Mouse (Mus musculus) kidney, postnatal 0 days (tissue): ENCODE results near the gene Neurog3. TPM values are rescaled to one million over a fixed set of nuclear protein-coding genes. Genes with fewer than 3 reads are reported as not detected.

Experiments
- ATAC-seq: fragments of 200-750 bp; cut with Nextera tagmentation; replicated peaks from 2 replicates; pipeline ENCODE4 v1.8.0; 2017; ENCODE audit warnings: low read depth, moderate number of reproducible peaks, moderate TSS enrichment, moderate library complexity; ENCODE audit not compliant: low FRiP score
- DNase-seq: peaks from one replicate; pipeline ENCODE4 v3.0.0-alpha.2; 2016; ENCODE audit warnings: low spot score
- H3K27ac ChIP-seq: fragments of 300-500 bp; sonication (generic); 2 replicates; pipeline ENCODE4 v1.5.1; 2014; ENCODE audit warnings: mild to moderate bottlenecking
- H3K27me3 ChIP-seq: fragments of 300-500 bp; sonication (generic); 2 replicates; pipeline ENCODE4 v1.6.1; 2014; ENCODE audit warnings: low read length, mixed read lengths; ENCODE audit not compliant: insufficient read depth
- H3K36me3 ChIP-seq: fragments of 300-500 bp; sonication (generic); 2 replicates; pipeline ENCODE4 v1.6.1; 2014; ENCODE audit warnings: low read length, mixed read lengths; ENCODE audit not compliant: insufficient read depth
- H3K4me1 ChIP-seq: fragments of 300-500 bp; sonication (generic); replicated peaks from 2 replicates; pipeline ENCODE4 v1.6.1; 2014; ENCODE audit warnings: antibody characterized with exemption, low read length, mixed read lengths; ENCODE audit not compliant: insufficient read depth
- H3K4me2 ChIP-seq: fragments of 300-500 bp; sonication (generic); 2 replicates; pipeline ENCODE4 v1.6.1; 2014; ENCODE audit warnings: mild to moderate bottlenecking, low read length, moderate library complexity, mixed read lengths
- H3K4me3 ChIP-seq: fragments of 300-500 bp; sonication (generic); replicated peaks from 2 replicates; pipeline ENCODE4 v1.5.1; 2014; ENCODE audit warnings: low read depth, low read length
- H3K9ac ChIP-seq: fragments of 300-500 bp; sonication (generic); 2 replicates; pipeline ENCODE4 v1.6.1; 2014; ENCODE audit warnings: low read depth, low read length
- H3K9me3 ChIP-seq: fragments of 300-500 bp; sonication (generic); replicated peaks from 2 replicates; pipeline ENCODE4 v1.6.1; 2016; ENCODE audit warnings: low read length, inconsistent platforms, mixed read lengths
- CTCF ChIP-seq: IDR thresholded peaks from 2 replicates; pipeline ENCODE4 v1.5.1; 2016; ENCODE audit warnings: antibody characterized with exemption, low read depth, mild to moderate bottlenecking, moderate library complexity
- WGBS: fragments of 180-500 bp; shearing (Covaris S2); extraction: QIAGEN DNeasy Blood & Tissue Kit; methylation state at CpG from one replicate; pipeline ENCODE4 v1.1.7; 2014; 5-methylcytosine and 5-hydroxymethylcytosine counted together
- polyA plus RNA-seq: library from polyadenylated mRNA; unstranded; fragments of >200 nt; fragmentation: Nextera tagmentation; extraction: Ambion mirVana; gene quantifications from 2 replicates; pipeline ENCODE4 v1.2.1, GENCODE M21; 2015

The Neurog3 gene
- polyA plus RNA-seq, 1 experiment from 2014 or later, result not detected

DNA sequence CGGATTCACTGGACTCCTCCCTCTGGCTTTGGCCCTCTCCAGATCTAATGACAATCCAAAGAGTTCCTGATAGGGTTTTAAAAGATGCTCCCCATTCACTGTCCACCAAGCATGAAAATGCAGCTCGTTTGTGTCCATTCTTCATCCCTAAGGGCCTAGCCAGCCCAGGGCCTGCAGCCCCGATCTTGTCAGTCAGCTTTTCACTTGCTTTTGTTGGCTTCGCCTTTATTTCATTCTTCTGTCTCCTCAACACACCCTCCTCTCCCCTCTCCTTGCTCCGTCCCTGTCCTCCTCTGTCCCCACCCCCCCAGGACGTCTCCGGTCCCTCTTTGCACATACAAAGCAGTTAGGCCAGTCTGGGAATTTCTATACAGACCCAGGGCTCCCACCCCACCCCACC lies 17.0 kb downstream of the Neurog3 start:
- WGBS, result 60% methylated on average over 7 of the region's 7 CpGs
- no peak for ATAC-seq

DNA sequence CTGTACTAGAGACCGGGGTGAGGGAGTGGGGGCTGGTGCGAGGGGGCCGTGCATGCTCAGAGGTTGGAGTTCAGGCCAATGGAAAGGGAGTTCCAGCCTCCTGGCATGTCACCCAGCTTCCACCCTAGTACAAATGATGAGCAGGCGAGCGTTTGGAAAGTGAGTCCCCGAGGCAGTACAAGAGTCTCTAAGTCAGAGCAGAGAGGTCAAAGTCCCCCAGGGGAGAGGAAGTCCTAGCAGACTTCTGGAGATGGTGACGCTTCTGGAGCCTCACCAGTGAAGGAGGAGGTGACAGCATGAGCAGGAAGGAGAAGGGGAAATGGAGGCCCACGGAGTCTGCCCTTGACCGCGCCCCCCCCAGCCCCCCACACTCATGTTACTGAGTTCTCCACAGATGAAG lies 29.5 kb downstream of the Neurog3 start:
- 17% methylated on average over 10 of the region's 10 CpGs for WGBS
- peak; percentile 8 for DNase-seq
- no peak overlapping the region for H3K9ac ChIP-seq
- no peaks in the 10 kb centered on the region for H3K9me3 ChIP-seq
- no peak overlapping the region for H3K4me3 ChIP-seq
- no peaks in the 10 kb centered on the region for H3K36me3 ChIP-seq
- H3K27me3 ChIP-seq, result no peaks in the 10 kb centered on the region
- TF ChIP-seq CTCF, result no peak
- no peak for ATAC-seq
- H3K4me1 ChIP-seq, result 0 out of 2 replicates have a peak, but pooled peaks cover 8% of the 10 kb centered on the region
- H3K4me2 ChIP-seq, result no peak overlapping the region; the same call in 1 of the 2 replicates
- H3K27ac ChIP-seq, result no peak overlapping the region

More for the DNA sequence above, 17.0 kb downstream of the Neurog3 start:
- Histone ChIP-seq H3K27me3 (no peaks in the 10 kb centered on the region), H3K9ac (no peak overlapping the region), H3K4me3 (no peak overlapping the region), H3K36me3 (no peaks in the 10 kb centered on the region), H3K4me1 (no peaks in the 10 kb centered on the region), H3K4me2 (no peak overlapping the region), H3K9me3 (no peaks in the 10 kb centered on the region), H3K27ac (no peak overlapping the region)
- DNase-seq, result no peak
- TF ChIP-seq CTCF, result no peak

DNA sequence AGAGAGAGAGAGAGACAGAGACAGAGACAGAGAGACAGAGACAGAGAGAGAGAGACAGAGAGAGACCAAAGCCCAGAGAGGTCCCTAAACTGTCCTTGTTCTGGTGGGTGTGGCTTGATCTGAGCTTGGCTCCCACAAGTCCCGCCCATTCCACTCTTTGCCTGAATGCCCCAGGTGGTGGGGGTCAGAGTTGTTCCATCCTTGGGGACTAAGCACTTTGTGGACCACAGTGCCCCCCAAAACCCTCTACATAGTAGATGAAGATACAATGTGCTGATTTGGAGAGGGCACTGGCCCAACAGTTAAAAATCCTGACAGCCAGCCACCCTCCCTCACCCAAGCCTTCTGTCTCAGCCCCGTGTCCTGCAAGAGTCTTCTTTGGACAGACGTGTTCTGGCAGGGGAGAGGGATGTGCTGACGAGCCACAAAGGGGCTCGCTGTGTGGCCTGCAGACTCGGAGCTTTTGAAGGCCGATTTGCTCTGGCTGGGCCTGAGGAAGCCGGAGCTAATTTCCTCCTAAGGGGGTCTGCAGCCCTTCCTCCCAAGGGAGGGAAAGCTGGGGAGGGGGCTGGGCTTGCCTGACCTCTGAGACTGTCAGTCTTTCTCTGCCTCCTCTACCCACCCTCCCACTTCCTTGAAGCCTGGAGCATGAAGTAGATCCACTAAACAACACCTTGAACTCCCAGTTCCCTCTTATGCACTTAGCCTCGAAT lies 40.1 kb downstream of the Neurog3 start:
- WGBS, result 9% methylated on average over 9 of the region's 9 CpGs
- H3K4me2 ChIP-seq, result no peak overlapping the region
- DNase-seq (no peak), ATAC-seq (no peak)
- no peak for TF ChIP-seq CTCF
- H3K9ac ChIP-seq, result no peak overlapping the region
- no peaks in the 10 kb centered on the region for H3K36me3 ChIP-seq
- H3K27me3 ChIP-seq, result no peaks in the 10 kb centered on the region
- H3K27ac ChIP-seq, result no peak overlapping the region
- H3K4me3 ChIP-seq, result no peak overlapping the region
- no peaks in the 10 kb centered on the region for H3K4me1 ChIP-seq
- H3K9me3 ChIP-seq, result no peaks in the 10 kb centered on the region

DNA sequence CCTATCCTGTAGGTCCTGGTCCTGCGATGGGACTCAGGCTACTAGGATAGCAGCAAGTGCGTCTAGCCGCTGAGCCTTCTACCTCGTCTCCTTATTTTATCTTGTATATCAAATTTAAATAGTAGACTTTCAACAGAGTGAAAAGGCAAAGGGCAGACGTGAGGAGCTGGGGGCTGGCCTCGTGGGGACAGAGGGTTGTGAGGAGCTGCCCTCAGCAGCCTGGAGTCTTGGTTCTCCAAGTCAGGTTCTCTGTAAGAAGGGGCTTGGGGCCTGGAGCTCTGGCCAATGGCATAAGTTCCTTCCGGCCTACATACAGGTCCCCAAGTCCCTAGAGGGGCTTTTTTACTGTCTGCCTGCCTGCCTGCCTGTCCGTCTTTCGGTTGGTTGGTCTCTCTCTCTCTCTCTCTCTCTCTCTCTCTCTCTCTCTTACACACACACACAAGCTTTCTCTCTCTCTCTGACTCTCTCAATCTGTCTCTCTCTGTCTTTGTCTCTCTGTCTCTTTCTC lies 41.1 kb downstream of the Neurog3 start:
- WGBS, result 28% methylated on average over 9 of the region's 9 CpGs

DNA sequence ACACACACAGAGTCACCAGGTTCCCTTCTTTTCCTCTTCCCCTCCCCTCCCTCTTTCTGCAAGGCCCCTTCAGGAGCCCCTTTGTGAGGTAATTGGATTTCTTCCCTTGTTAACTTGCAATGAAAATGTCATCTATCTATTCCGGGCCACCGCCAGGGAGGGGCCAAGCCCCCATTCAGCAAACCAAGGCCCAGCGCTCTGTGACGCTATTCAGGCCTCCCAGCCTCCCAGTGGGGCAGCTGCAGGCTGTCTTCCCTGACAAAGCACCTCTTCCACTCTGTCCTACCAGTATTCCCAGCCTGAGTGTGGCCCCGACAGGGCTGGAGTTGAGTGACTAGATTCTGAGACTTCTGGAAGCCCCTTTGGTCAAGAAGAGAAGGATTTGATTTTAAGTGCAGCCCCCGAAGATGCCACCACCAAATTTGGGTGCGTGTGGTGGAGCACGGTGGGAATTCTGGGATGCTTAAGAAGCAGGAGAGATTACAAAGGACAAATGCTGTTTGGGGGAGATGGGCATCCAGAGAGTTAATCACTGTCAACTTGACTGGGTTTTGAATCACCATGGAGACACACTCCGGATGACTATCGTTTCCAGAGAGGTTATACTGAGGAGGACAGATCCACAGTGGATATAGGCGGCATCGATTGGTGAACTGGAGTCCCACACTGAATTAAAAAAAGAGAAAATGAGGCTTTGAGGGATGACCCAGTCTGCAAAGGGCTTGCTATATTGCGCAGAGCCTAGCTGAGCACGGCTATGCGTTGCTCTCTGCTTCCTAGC lies 41.8 kb downstream of the Neurog3 start:
- H3K9me3 ChIP-seq, result no peaks in the 10 kb centered on the region
- 54% methylated on average over 15 of the region's 15 CpGs for WGBS
- DNase-seq, result peak; percentile 29
- no peak overlapping the region for H3K4me2 ChIP-seq
- no peak for TF ChIP-seq CTCF
- H3K36me3 ChIP-seq, result no peaks in the 10 kb centered on the region
- no peak overlapping the region for H3K27ac ChIP-seq
- no peak overlapping the region for H3K4me3 ChIP-seq
- H3K9ac ChIP-seq, result no peak overlapping the region
- no peak for ATAC-seq
- no peaks in the 10 kb centered on the region for H3K4me1 ChIP-seq
- H3K27me3 ChIP-seq, result no peaks in the 10 kb centered on the region

More for the DNA sequence above, 41.1 kb downstream of the Neurog3 start:
- ATAC-seq (no peak), DNase-seq (no peak)
- Histone ChIP-seq H3K27ac (no peak overlapping the region), H3K4me3 (no peak overlapping the region), H3K9me3 (no peaks in the 10 kb centered on the region), H3K4me2 (no peak overlapping the region), H3K9ac (no peak overlapping the region), H3K27me3 (no peaks in the 10 kb centered on the region), H3K36me3 (no peaks in the 10 kb centered on the region), H3K4me1 (no peaks in the 10 kb centered on the region)
- no peak for TF ChIP-seq CTCF

DNA sequence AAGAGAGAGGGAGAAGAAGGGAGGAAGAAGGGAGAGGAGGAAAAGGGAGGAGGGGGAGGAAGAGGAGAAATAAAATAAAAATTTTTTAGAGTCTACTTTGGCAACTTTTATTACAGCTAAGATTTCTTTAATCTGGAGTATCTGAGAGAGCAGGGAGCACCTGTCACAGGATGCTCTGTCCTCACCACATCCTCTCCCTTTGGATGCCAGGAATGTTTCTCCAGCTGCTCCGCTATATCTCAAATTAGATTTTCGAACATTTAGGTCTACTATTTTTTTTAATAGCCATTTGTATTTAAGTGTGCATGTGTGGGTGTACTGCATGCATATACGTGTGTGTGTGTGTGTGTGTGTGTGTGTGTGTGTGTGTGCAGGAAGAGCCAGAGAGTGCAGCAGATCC lies 47.1 kb downstream of the Neurog3 start:
- ATAC-seq (no peak), DNase-seq (no peak)
- Histone ChIP-seq H3K27me3 (no peaks in the 10 kb centered on the region), H3K36me3 (no peaks in the 10 kb centered on the region), H3K4me1 (no peaks in the 10 kb centered on the region), H3K4me3 (no peak overlapping the region), H3K9ac (no peak overlapping the region), H3K27ac (no peak overlapping the region), H3K9me3 (no peaks in the 10 kb centered on the region), H3K4me2 (no peak overlapping the region)
- no peak for TF ChIP-seq CTCF
- 82% methylated on average over 3 of the region's 3 CpGs for WGBS
